Mouse (Mus musculus) heart, embryonic 13.5 days (tissue): ENCODE measurements at regions not wholly inside any gene's neighbourhood (a gene's known extent, or its start where the extent isn't known, plus 50 kb on each side); places are given as distances from the start of the nearest gene placed in this dataset.

Experiments
- ATAC-seq: fragments of 200-750 bp; cut with Nextera tagmentation; 2 replicates; pipeline ENCODE4 v1.8.0; 2017; ENCODE audit warnings: moderate TSS enrichment; ENCODE audit not compliant: insufficient number of reproducible peaks, low FRiP score, low TSS enrichment; ENCODE audit errors: extremely low read depth
- H3K27ac ChIP-seq: fragments of 300-500 bp; sonication (generic); replicated peaks from 2 replicates; pipeline ENCODE4 v1.5.1; 2015; ENCODE audit warnings: moderate library complexity, mild to moderate bottlenecking, inconsistent platforms
- H3K27me3 ChIP-seq: fragments of 300-500 bp; sonication (generic); replicated peaks from 2 replicates; pipeline ENCODE4 v1.6.1; 2015; ENCODE audit warnings: mild to moderate bottlenecking, inconsistent platforms
- H3K36me3 ChIP-seq: fragments of 300-500 bp; sonication (generic); 2 replicates; pipeline ENCODE4 v1.6.1; 2015; ENCODE audit warnings: mild to moderate bottlenecking, inconsistent platforms
- H3K4me1 ChIP-seq: fragments of 300-500 bp; sonication (generic); 2 replicates; pipeline ENCODE4 v1.6.1; 2015; ENCODE audit warnings: inconsistent platforms
- H3K4me2 ChIP-seq: fragments of 300-500 bp; sonication (generic); 2 replicates; pipeline ENCODE4 v1.6.1; 2015; ENCODE audit warnings: inconsistent platforms, mild to moderate bottlenecking, moderate library complexity
- H3K4me3 ChIP-seq: fragments of 300-500 bp; sonication (generic); 2 replicates; pipeline ENCODE4 v1.5.1; 2015; ENCODE audit warnings: moderate library complexity, mild to moderate bottlenecking, inconsistent platforms
- H3K9ac ChIP-seq: fragments of 300-500 bp; sonication (generic); 2 replicates; pipeline ENCODE4 v1.6.1; 2015; ENCODE audit warnings: inconsistent platforms, mild to moderate bottlenecking, moderate library complexity
- H3K9me3 ChIP-seq: fragments of 300-500 bp; sonication (generic); 2 replicates; pipeline ENCODE4 v1.6.1; 2016; ENCODE audit warnings: inconsistent platforms
- WGBS: fragments of 180-500 bp; shearing (Covaris S2); methylation state at CpG from one replicate; pipeline ENCODE4 v1.1.7; 2015; ENCODE audit warnings: mixed read lengths; 5-methylcytosine and 5-hydroxymethylcytosine counted together

GRCm38 (mm10) chr2:18445809-18446208 lies 53.2 kb upstream of the Dnajc1 start:
- no peak overlapping the region for H3K4me3 ChIP-seq
- no peaks in the 10 kb centered on the region for H3K9me3 ChIP-seq
- no peak overlapping the region for H3K9ac ChIP-seq
- no peak overlapping the region for H3K27ac ChIP-seq
- no peaks in the 10 kb centered on the region for H3K36me3 ChIP-seq
- no peak overlapping the region for H3K4me2 ChIP-seq
- no peaks in the 10 kb centered on the region for H3K27me3 ChIP-seq
- 61% methylated on average over 1 of the region's 1 CpGs for whole genome bisulfite sequencing
- ATAC-seq = no peak
- no peaks in the 10 kb centered on the region for H3K4me1 ChIP-seq
